Mouse (Mus musculus) limb, embryonic 15.5 days (tissue): ENCODE results near the gene Gm44805. TPM values are rescaled to one million over a fixed set of nuclear protein-coding genes. Genes with fewer than 3 reads are reported as not detected.
"Not testable (repeated sequence)": the region's sequence is repeated elsewhere in the genome, so short reads cannot be mapped to it uniquely, and the experiment has no call there.

Experiments used
- ATAC-seq: fragments of 200-750 bp; cut with Nextera tagmentation; 2 replicates; pipeline ENCODE4 v1.8.0; 2017; ENCODE audit warnings: low read depth, moderate TSS enrichment; ENCODE audit not compliant: insufficient number of reproducible peaks, low FRiP score, low TSS enrichment
- H3K27ac ChIP-seq: fragments of 300-500 bp; sonication (generic); 2 replicates; pipeline ENCODE4 v1.5.1; 2015; ENCODE audit warnings: moderate library complexity, mild to moderate bottlenecking, inconsistent platforms
- H3K27me3 ChIP-seq: fragments of 300-500 bp; sonication (generic); 2 replicates; pipeline ENCODE4 v1.6.1; 2015; ENCODE audit warnings: inconsistent platforms
- H3K36me3 ChIP-seq: fragments of 300-500 bp; sonication (generic); 2 replicates; pipeline ENCODE4 v1.6.1; 2015; ENCODE audit warnings: inconsistent platforms
- H3K4me1 ChIP-seq: fragments of 300-500 bp; sonication (generic); 2 replicates; pipeline ENCODE4 v1.6.1; 2015; ENCODE audit warnings: inconsistent platforms
- H3K4me2 ChIP-seq: fragments of 300-500 bp; sonication (generic); 2 replicates; pipeline ENCODE4 v1.6.1; 2015; ENCODE audit warnings: mild to moderate bottlenecking, inconsistent platforms
- H3K4me3 ChIP-seq: fragments of 300-500 bp; sonication (generic); 2 replicates; pipeline ENCODE4 v1.5.1; 2015; ENCODE audit warnings: mild to moderate bottlenecking, inconsistent platforms
- H3K9ac ChIP-seq: fragments of 300-500 bp; sonication (generic); 2 replicates; pipeline ENCODE4 v1.6.1; 2015; ENCODE audit warnings: inconsistent platforms
- H3K9me3 ChIP-seq: fragments of 300-500 bp; sonication (generic); 2 replicates; pipeline ENCODE4 v1.6.1; 2016; ENCODE audit warnings: inconsistent platforms
- WGBS: fragments of 180-500 bp; shearing (Covaris S2); methylation state at CpG from one replicate; pipeline ENCODE4 v1.1.7; 2015; 5-methylcytosine and 5-hydroxymethylcytosine counted together
- polyA plus RNA-seq: library from polyadenylated mRNA; unstranded; fragments of >200 nt; fragmentation: Nextera tagmentation; extraction: Ambion mirVana; gene quantifications from 2 replicates; pipeline ENCODE4 v1.2.1, GENCODE M21; 2015

Gm44805 gene
- polyA plus RNA-seq, 1 experiment from 2014 or later: not detected

GRCm38 (mm10) chr7:19686927-19687583, 5.8 kb upstream of the Gm44805 start:
- 60% methylated on average over 8 of the region's 8 CpGs for WGBS
- not testable (repeated sequence) for H3K4me2 ChIP-seq, H3K9me3 ChIP-seq, H3K27ac ChIP-seq, ATAC-seq, H3K4me1 ChIP-seq, H3K27me3 ChIP-seq, H3K9ac ChIP-seq, H3K4me3 ChIP-seq, H3K36me3 ChIP-seq

- 79% methylated on average over 6 of the region's 6 CpGs for WGBS
- H3K4me3 ChIP-seq: no peak overlapping the region
- no peak overlapping the region for H3K4me2 ChIP-seq
- H3K9ac ChIP-seq: no peak overlapping the region
- H3K4me1 ChIP-seq: no peaks in the 10 kb centered on the region
- H3K27ac ChIP-seq: no peak overlapping the region
- H3K27me3 ChIP-seq: no peaks in the 10 kb centered on the region
- H3K36me3 ChIP-seq: no peaks in the 10 kb centered on the region
- no peak for ATAC-seq
- no peaks in the 10 kb centered on the region for H3K9me3 ChIP-seq
These were observed 5.3 kb upstream of the Gm44805 start for GRCm38 (mm10) chr7:19686521-19686920.

GRCm38 (mm10) chr7:19685374-19685773, 4.2 kb upstream of the Gm44805 start:
- Histone ChIP-seq H3K27ac (no peak overlapping the region), H3K4me1 (no peaks in the 10 kb centered on the region), H3K4me3 (no peak overlapping the region), H3K9me3 (no peaks in the 10 kb centered on the region), H3K27me3 (no peaks in the 10 kb centered on the region), H3K36me3 (no peaks in the 10 kb centered on the region), H3K9ac (no peak overlapping the region), H3K4me2 (no peak overlapping the region)
- ATAC-seq: no peak
- WGBS: 61% methylated on average over 4 of the region's 4 CpGs

- no peak overlapping the region for H3K9ac ChIP-seq
- no peak overlapping the region for H3K4me3 ChIP-seq
- no peaks in the 10 kb centered on the region for H3K27me3 ChIP-seq
- H3K9me3 ChIP-seq: no peaks in the 10 kb centered on the region
- no peaks in the 10 kb centered on the region for H3K4me1 ChIP-seq
- H3K36me3 ChIP-seq: no peaks in the 10 kb centered on the region
- ATAC-seq: no peak
- whole genome bisulfite sequencing: 83% methylated on average over 6 of the region's 6 CpGs
- no peak overlapping the region for H3K4me2 ChIP-seq
- H3K27ac ChIP-seq: no peak overlapping the region
These were observed 2.6 kb upstream of the Gm44805 start for GRCm38 (mm10) chr7:19683771-19684201.

GRCm38 (mm10) chr7:19682979-19683378, 1.8 kb upstream of the Gm44805 start:
- ATAC-seq: no peak
- Histone ChIP-seq H3K27ac (no peak overlapping the region), H3K9me3 (no peaks in the 10 kb centered on the region), H3K4me2 (no peak overlapping the region), H3K36me3 (no peaks in the 10 kb centered on the region), H3K4me1 (no peaks in the 10 kb centered on the region), H3K9ac (no peak overlapping the region), H3K27me3 (no peaks in the 10 kb centered on the region), H3K4me3 (no peak overlapping the region)
- WGBS: 33% methylated on average over 3 of the region's 3 CpGs

- Histone ChIP-seq H3K4me3 (no peak overlapping the region), H3K27me3 (no peaks in the 10 kb centered on the region), H3K9me3 (no peaks in the 10 kb centered on the region), H3K27ac (no peak overlapping the region), H3K36me3 (no peaks in the 10 kb centered on the region), H3K4me1 (no peaks in the 10 kb centered on the region), H3K4me2 (no peak overlapping the region), H3K9ac (no peak overlapping the region)
- ATAC-seq: no peak
- WGBS: 86% methylated on average over 2 of the region's 2 CpGs
These were observed 521 bp downstream of the Gm44805 start for GRCm38 (mm10) chr7:19680702-19681101.

GRCm38 (mm10) chr7:19678901-19679300, 2.3 kb downstream of the Gm44805 start:
- Histone ChIP-seq H3K9me3 (no peaks in the 10 kb centered on the region), H3K4me2 (no peak overlapping the region), H3K27ac (no peak overlapping the region), H3K4me3 (no peak overlapping the region), H3K9ac (no peak overlapping the region), H3K27me3 (no peaks in the 10 kb centered on the region), H3K4me1 (no peaks in the 10 kb centered on the region), H3K36me3 (no peaks in the 10 kb centered on the region)
- no peak for ATAC-seq
- WGBS: 84% methylated on average over 3 of the region's 3 CpGs

- Histone ChIP-seq H3K27me3 (no peaks in the 10 kb centered on the region), H3K4me1 (no peaks in the 10 kb centered on the region), H3K36me3 (no peaks in the 10 kb centered on the region), H3K27ac (no peak within 1 kb of the TSS), H3K9me3 (no peaks in the 10 kb centered on the region), H3K9ac (no peak within 1 kb of the TSS), H3K4me3 (no peak within 1 kb of the TSS), H3K4me2 (no peak within 1 kb of the TSS)
- no peak for ATAC-seq
- 75% methylated on average over 8 of the region's 8 CpGs for WGBS
These were observed 3.4 kb downstream of the Gm44805 start, which contains the start of gene Apoc2 for GRCm38 (mm10) chr7:19677872-19678271. Gene Apoc2, minus strand, starts transcription at chr7:19677941.

GRCm38 (mm10) chr7:19676662-19677061, 4.6 kb downstream of the Gm44805 start:
- WGBS: 50% methylated on average over 1 of the region's 1 CpGs
- no peak overlapping the region for H3K4me2 ChIP-seq
- H3K9ac ChIP-seq: no peak overlapping the region
- H3K36me3 ChIP-seq: no peaks in the 10 kb centered on the region
- H3K4me3 ChIP-seq: no peak overlapping the region
- ATAC-seq: no peak
- H3K9me3 ChIP-seq: no peaks in the 10 kb centered on the region
- no peak overlapping the region for H3K27ac ChIP-seq
- no peaks in the 10 kb centered on the region for H3K4me1 ChIP-seq
- H3K27me3 ChIP-seq: no peaks in the 10 kb centered on the region

GRCm38 (mm10) chr7:19675824-19676223, 5.4 kb downstream of the Gm44805 start:
- no peak overlapping the region for H3K9ac ChIP-seq
- no peak overlapping the region for H3K4me2 ChIP-seq
- no peak overlapping the region for H3K27ac ChIP-seq
- no peaks in the 10 kb centered on the region for H3K9me3 ChIP-seq
- H3K4me3 ChIP-seq: no peak overlapping the region
- 78% methylated on average over 10 of the region's 10 CpGs for WGBS
- no peak for ATAC-seq
- H3K4me1 ChIP-seq: no peaks in the 10 kb centered on the region
- no peaks in the 10 kb centered on the region for H3K27me3 ChIP-seq
- H3K36me3 ChIP-seq: no peaks in the 10 kb centered on the region

- no peaks in the 10 kb centered on the region for H3K27me3 ChIP-seq
- no peak overlapping the region for H3K4me2 ChIP-seq
- no peak overlapping the region for H3K4me3 ChIP-seq
- peaks cover 5% of the 10 kb centered on the region for H3K4me1 ChIP-seq
- WGBS: 63% methylated on average over 14 of the region's 14 CpGs
- no peak overlapping the region for H3K9ac ChIP-seq
- no peaks in the 10 kb centered on the region for H3K36me3 ChIP-seq
- H3K9me3 ChIP-seq: no peaks in the 10 kb centered on the region
- ATAC-seq: no peak
- H3K27ac ChIP-seq: no peak overlapping the region
These were observed 8.0 kb downstream of the Gm44805 start for GRCm38 (mm10) chr7:19673083-19673699.

- Histone ChIP-seq H3K27me3 (no peaks in the 10 kb centered on the region), H3K9ac (no peak overlapping the region), H3K9me3 (no peaks in the 10 kb centered on the region), H3K4me2 (no peak overlapping the region), H3K36me3 (no peaks in the 10 kb centered on the region), H3K4me3 (no peak overlapping the region), H3K4me1 (peaks cover 5% of the 10 kb centered on the region), H3K27ac (no peak overlapping the region)
- no peak for ATAC-seq
- WGBS: 52% methylated on average over 10 of the region's 10 CpGs
These were observed 9.7 kb downstream of the Gm44805 start for GRCm38 (mm10) chr7:19671511-19671910.
